Mouse (Mus musculus): ENCODE results near the gene Ralb. TPM values are rescaled to one million over a fixed set of nuclear protein-coding genes. Genes with fewer than 3 reads are reported as not detected.

The Ralb gene
- polyA plus RNA-seq, 2 experiments from 2014 or later: 9.9 to 11.8 TPM

DNA sequence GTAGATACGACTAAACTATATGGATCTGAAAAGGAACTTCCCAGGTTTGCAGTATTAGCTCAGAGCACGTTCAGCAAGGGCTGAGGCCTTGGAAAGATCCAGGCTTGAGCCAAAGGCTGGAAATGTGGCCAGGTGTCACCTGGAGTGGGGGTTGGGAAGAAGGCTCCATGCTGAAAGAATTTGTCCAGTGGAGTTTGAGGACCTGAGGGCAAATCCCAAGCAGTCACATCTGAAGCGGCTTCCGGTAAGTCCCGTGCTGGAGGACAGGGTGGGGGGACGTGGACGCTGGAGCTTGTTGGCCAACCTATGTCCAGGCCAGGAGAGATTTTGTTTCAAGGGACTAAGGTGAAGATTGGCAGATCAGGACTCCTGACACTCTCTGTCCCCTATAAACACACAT is 19.2 kb upstream of the Ralb start:
- ATAC-seq: no peak

- no peak for ATAC-seq
Measured at GRCm38 (mm10) chr1:119523369-119523768, 18.8 kb upstream of the Ralb start.

DNA sequence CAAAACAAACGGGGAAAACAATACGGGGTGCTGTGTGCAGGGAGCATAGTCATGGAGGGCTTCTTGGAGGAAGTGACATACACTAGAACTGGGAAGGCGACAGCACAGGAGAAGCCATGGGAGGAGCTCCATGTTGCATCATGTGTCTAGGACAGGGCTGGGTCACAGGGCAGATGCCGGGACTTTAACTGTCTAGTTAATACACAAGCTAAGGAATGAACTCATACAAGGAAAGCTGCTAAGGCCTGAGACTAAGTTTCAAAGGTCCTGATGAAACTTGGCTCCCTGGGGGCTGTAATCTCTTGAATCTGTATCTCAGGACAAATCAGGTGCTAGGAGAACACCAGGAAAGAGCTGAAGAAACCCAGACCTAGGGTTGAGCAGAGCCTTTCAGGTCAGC is 18.1 kb upstream of the Ralb start:
- ATAC-seq: no peak

- no peak for ATAC-seq
Measured at GRCm38 (mm10) chr1:119521681-119522080, 17.1 kb upstream of the Ralb start.

DNA sequence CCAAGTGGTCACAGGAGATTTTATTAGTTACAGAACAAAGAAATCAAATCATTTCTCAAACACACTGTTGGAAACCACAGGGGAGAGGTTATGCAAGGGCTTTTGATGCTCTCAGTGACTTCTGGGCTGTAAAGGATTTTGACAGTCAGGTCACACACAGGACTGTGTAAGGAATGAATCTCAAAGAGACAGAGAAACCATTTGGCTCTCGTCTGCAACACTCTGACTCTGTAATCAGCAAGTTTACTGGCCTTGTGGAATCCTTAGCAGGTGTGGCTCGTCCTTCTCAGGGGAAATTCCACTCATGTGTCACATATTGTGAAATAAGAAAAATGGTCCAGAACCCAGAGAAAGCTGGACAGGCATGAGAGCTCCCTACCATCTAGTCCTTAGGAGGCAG is 16.4 kb upstream of the Ralb start:
- no peak for ATAC-seq

GRCm38 (mm10) chr1:119519286-119519685 is 14.7 kb upstream of the Ralb start:
- ATAC-seq: no peak

GRCm38 (mm10) chr1:119518786-119519185 is 14.2 kb upstream of the Ralb start:
- ATAC-seq: no peak

DNA sequence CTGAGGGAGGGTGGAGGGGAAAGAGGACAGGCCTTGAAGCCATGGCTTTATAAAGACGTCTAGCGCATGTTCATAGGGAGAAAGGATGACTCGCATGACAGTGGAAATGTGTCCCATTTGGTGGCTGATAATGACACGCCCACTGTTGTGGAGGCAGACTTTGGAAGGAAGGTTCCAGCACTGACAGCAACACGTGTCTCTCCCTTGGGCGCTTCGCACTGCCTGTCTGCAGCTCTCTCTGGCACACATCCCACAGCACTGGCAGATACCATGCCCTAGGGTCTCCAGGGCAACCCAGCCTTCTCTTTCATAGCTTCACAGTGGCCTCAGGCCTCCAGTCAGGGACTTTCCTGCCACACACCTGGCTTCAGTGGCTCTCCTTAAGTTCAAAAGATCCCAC is 13.5 kb upstream of the Ralb start:
- ATAC-seq: no peak

DNA sequence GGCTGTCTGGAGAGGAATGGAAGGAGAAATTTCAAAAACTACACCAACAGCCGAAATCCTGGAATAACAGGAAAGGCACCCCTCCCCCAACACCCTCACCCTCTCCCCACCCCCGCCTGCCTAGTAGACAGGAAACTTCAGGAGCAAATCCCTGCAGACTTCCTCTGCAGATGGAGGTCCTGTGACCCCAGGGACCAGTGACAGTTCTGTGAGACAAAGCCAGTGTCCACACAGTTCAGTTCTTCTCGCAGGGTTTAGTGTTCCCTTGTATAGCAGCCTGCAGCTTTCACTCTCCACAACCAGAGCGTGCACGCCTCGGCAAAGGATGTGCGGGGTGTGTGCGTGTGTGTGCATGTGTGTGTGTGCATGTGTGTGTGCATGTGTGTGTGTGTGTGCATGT is 6.3 kb upstream of the Ralb start:
- no peak for ATAC-seq

GRCm38 (mm10) chr1:119510409-119510808 is 5.8 kb upstream of the Ralb start:
- ATAC-seq: no peak

GRCm38 (mm10) chr1:119509474-119509873 is 4.9 kb upstream of the Ralb start:
- no peak for ATAC-seq

- no peak for ATAC-seq
Measured at GRCm38 (mm10) chr1:119508548-119508947, 4.0 kb upstream of the Ralb start.

- ATAC-seq: no peak
Measured at GRCm38 (mm10) chr1:119505951-119506350, 1.4 kb upstream of the Ralb start.

GRCm38 (mm10) chr1:119503808-119504207 is 786 bp downstream of the Ralb start:
- no peak for ATAC-seq

DNA sequence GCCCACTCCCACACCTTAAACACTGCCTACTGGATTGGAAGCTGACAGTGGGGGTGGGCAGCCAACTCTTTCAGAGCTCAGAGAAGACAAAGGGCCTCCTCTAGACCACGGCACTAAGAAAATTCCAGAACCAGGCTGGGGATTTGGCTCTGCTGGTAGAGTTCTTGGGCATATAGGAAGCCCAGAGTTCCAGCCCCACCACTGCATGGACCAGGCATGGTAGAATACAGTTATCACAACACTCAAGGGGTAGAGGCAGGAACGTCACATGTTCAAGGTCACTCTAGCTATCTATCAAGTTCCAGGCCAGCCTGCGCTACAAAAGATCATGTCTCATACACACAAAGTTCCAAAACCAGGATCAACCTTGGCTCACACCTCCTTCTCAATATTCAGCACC is 1.4 kb downstream of the Ralb start:
- ATAC-seq: no peak

DNA sequence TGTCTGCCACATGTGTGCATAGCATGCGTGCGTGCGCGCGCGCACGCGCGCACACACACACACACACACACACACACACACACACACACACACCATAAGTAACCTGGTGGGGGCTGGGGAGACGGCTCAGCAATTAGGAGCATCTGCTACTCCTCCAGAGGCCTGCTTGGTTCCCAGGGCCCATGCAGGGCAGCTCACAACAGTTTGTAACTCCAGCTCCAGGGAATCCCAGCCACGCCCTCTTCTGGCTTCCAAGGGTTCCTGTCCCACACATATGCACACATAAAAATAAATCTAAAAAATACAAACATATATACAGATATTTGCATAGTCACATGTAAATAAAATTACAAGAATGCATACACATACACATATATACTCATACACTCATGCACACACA is 1.9 kb downstream of the Ralb start:
- no peak for ATAC-seq

DNA sequence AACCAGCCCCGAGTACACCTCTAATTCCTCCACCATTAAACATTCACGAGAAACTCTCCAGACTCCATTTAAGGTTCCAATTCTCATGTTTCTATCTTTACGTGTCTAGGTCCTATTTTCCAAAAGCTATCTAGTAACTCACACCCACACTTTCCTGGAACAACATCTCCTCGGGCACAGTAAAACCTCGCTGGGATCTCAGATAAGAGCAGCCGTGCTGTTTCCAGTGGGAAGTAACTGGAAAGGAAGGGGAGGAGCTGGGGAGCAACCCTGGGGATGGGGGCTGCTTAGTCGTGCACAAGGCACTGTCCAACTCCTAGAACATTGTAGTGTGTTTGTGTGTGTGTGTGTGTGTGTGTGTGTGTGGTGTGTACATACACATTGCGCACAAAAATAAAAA is 2.7 kb downstream of the Ralb start:
- no peak for ATAC-seq

DNA sequence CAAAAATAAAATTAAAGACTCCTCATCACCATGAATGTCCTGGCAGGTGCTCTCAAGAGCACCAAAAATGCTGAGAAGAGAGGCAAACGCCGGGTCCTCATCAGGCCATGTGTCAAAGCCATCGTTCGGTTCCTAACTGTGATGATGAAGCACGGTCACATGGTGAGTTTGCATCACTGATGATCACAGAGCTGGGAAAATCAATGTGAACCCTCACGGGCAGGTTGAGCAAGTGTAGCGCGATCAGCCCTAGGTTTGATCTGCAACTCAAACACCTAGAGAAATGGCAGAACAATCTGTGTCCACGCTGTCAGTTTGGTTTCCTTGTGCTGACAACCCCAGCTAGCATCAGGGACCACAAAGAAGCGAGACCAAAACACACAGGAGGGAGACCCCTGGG is 5.1 kb downstream of the Ralb start:
- no peak for ATAC-seq

- no peak for ATAC-seq
Measured at GRCm38 (mm10) chr1:119498536-119499231, 5.9 kb downstream of the Ralb start.

DNA sequence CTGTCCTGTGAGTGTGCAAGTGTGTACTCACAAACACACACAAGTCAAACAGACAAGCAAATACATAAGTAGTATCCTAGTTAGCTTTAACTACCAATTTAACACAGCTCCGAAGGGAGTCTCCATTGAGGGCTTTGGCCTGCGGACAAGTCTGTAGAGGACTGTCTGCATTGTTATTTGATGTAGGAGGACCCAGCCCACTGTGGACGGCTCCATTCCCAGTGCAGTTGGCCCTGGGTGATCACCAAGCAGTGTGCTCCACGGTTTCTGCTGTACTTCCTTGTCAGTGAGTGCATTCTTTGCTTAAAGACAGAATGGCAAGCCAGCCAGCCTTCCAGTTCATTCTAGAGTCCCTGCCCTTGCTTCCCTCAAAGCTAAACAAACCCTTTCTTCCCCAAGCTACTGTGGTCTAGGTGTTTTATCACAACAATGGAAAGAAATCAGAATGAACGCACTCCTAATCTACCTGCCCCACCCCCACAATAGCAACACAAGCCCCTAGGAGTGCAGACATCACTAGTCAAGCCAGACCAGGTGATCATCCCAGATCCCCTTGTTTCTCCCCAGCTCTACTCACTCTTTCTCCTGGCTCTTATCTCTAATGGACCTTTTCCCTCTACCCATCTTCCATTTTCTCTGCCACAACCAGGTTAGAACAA is 7.1 kb downstream of the Ralb start:
- no peak for ATAC-seq

DNA sequence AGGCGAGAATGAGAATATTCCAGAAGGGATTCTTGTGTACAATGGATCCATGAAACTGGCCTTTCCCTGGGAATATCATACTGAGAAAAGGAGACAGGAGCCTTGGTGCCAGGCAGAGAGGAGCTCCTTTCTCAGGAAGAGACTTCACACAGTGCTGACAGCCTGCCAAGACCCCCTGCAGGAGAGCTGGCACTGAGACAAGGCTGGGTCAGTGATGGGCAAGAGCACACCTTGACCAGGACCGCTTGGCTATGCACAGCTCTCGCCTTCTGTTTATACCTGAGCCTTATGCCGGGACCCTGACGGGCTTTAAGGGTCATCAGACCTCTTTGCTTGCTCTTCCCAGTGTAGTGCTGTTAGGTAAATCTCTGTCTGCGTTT is 9.2 kb downstream of the Ralb start:
- no peak for ATAC-seq

DNA sequence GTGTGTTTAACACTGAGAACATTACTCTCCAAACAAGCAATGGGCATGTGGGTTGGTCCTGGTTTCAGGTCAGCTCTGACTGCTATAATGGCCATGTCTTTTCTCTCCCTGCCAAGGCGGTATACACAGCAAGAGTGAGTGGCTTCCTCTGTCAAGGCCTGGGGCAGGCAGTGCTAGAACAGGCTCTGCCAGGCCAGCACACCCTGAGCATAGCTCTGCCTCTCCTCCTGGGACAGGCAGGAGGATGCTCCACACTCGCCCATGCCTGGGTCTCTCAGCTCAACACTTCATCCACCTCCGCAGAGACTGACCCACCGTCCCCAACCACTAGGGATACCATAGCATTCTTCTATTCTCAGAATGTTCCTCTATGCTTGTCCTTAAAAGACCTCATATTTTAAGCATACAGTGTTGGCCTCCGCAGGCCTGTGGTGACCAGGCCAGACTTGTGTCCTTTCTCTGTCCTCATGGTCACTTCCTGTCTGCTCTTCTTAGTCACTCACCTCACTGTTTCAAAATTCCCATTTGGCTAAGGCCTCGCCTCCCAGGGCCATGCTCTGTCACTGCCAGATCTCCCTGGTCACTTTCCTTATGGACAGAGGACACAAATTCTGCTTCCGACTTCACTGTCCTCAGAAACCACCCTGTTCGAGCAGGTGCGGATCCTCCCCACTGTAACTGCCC is 9.7 kb downstream of the Ralb start:
- ATAC-seq: no peak

- no peak for ATAC-seq
Measured at GRCm38 (mm10) chr1:119494024-119494711, 10.4 kb downstream of the Ralb start.

GRCm38 (mm10) chr1:119492505-119492904 is 12.1 kb downstream of the Ralb start:
- ATAC-seq: no peak

All from CD4-positive, CD25-positive, alpha-beta regulatory T cell, adult 4 months (primary cell).